Mouse (Mus musculus): ENCODE measurements around the gene Zdhhc5.
A peak's percentile ranks its signal among the peaks of the same experiment; 100 is the strongest.
"Not testable (repeated sequence)": the region's sequence is repeated elsewhere in the genome, so short reads cannot be mapped to it uniquely, and the experiment has no call there.

The Zdhhc5 gene

GRCm38 (mm10) chr2:84734919-84735318 is 19.9 kb upstream of the Zdhhc5 start:
- no peak for DNase-seq (ENCODE audit: extremely low read depth, low read depth)

DNA sequence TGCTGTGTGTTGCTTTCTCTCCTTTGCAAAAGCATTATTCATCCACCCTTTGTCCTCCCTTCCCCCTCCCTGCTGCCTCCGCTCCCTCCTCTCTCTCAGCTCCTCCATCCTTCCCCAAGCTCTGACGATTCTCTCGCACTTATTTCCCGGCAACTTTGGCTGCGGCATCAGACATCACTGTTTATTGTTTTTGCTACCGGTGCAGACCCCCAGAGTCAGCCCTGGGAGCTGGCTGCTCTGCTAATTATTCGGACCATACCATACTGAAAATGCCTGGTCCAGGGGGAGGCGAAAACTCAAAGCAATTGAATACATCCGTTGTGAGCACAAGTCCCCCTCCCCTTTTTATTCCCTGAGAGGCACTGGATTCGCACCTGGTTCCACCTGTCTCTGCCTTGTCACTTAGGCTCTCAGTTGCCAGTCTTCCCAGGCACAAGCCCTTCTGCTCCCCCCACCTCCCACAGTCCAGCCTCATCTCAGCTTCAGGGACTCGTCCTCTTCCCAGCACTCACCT is 19.4 kb upstream of the Zdhhc5 start:
- DNase-seq (ENCODE audit: extremely low read depth, low read depth) = no peak

DNA sequence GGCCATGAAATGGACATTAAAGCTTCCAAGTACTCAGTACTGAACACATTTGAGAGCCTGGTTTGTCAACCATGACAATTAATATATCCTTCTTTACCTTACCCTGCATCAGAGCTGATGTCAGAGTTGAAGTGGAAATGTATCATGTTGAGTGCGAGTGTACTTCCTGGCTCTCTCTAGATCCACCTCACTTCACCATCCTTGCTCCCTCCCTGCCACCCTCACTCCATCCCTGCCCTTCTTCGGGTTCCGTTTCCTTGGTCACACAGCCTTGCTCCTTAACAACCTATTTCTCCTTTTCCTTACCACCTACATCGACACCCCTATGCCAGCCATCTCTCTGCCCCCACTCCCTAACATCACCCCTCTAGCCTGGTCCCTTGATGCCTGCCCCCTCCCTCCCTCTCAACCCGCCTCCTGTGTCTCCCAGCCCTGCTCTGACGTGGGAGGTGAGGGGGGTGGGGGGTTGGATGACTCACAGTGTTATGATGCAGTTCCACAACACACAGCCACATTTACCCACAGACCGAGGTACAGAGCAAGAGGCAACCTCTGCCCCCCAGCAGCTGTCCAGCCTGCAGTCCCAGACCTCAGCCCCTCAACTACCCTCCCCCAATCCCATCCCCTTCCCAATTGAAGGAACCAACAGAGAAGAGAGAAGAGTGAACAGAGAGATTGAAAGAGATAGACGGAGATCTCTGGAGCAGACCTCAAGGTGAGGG is 18.8 kb upstream of the Zdhhc5 start, which contains the start of gene Ypel4:
Gene Ypel4, plus strand, starts transcription at position 480 of the 722 bp plus-strand sequence.
- DNase-seq (ENCODE audit: extremely low read depth, low read depth) = no peak

DNA sequence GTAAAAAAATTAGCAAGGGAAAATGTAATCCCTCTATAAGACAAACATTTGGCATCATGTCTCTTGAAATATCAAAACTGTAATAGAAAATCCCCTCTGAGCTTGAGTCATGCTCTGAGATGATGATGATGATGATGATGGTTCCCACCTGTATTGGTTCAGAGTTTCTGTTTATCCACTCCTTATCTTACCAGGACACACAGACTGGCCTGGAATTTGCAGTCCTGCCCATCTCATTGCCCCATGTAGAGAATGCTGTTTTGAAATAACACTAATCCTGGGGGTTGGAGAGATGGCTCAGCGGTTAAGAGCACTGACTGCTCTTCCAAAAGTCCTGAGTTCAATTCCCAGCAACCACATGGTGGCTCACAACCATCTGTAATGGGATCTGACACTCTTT is 17.4 kb upstream of the Zdhhc5 start:
- DNase-seq (ENCODE audit: extremely low read depth, low read depth) = no peak

- no peak for DNase-seq (ENCODE audit: extremely low read depth, low read depth)
These were observed 16.2 kb upstream of the Zdhhc5 start for GRCm38 (mm10) chr2:84731206-84731605.

- not testable (repeated sequence) for DNase-seq (ENCODE audit: extremely low read depth, low read depth)
These were observed 13.2 kb upstream of the Zdhhc5 start for GRCm38 (mm10) chr2:84728191-84728590.

DNA sequence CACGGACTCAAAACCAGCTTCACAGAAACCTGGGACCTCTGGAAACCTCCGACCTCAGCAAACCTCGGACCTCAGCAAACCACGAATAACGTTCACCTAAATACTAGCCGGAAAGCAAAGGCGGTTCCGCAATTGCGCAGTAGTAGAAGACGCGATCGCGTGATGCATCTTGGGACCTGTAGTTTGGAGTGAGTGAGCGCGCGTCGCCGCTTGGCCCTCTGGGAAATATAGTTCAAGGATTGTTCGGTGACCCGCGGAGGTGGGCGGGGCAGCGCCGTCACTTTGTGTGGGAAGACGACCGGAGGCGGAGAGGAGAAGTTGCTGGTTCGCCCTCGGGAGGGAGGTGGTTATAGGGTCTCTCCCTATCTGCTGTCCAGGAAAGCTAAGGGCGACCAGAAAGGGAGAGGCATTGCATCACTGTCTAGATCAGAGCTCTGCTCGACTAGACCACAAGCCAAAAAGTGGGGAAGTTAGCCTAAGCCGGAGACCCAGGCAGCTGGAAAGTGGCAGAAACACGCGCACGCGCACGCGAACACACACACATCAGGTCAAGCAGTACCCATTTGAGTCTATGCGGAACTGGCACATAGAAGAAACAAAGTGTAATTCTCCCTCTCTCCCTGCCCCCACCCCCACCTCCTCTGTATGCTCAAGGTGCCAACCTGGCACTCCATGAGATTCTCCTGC is 12.3 kb upstream of the Zdhhc5 start, which contains the start of gene Clp1:
Gene Clp1, minus strand, starts transcription at position 179 of the 687 bp plus-strand sequence.
- DNase-seq (ENCODE audit: extremely low read depth, low read depth) = peak; percentile 97

DNA sequence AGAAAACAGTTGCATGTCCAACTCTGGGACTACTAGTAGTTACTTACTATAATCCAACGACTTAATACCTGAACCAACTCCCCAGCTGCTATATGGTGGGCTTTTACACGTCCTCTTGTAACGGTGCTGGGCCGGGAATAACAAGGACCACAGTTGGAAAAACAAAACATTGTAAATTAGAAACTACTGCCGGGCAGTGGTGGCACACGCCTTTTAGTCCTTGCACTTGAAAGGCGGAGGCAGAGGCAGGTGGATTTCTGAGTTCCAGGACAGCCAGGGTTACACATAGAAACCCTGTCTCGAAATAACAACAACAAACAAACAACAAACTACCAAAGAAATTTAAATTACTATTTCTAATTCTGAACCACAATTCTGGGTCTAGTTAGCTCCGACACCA is 11.7 kb upstream of the Zdhhc5 start:
- no peak for DNase-seq (ENCODE audit: extremely low read depth, low read depth)

DNA sequence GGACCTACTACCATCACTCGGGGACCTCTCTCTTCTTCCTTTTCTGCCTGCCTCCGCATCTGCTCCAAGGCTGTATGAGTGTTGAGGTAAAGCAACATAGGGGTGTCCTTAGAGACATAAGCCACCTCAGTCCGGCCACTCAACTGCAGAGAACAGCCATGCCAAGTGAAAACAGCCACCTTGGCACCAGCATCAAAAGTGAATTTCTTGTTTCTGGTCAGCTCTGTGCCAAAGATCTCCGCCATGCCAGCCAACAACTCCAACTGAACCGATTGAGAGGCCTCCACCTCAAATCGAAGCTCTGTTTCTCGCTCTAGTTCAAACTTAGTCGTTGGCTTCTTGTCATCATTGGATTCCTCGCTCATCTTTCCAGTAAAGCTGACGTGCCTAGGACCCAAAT is 10.8 kb upstream of the Zdhhc5 start:
- DNase-seq (ENCODE audit: extremely low read depth, low read depth) = no peak

GRCm38 (mm10) chr2:84723856-84724255 is 8.9 kb upstream of the Zdhhc5 start:
- no peak for DNase-seq (ENCODE audit: extremely low read depth, low read depth)

GRCm38 (mm10) chr2:84721182-84721581 is 6.2 kb upstream of the Zdhhc5 start:
- DNase-seq (ENCODE audit: extremely low read depth, low read depth) = no peak

GRCm38 (mm10) chr2:84720718-84721117 is 5.7 kb upstream of the Zdhhc5 start:
- no peak for DNase-seq (ENCODE audit: extremely low read depth, low read depth)

DNA sequence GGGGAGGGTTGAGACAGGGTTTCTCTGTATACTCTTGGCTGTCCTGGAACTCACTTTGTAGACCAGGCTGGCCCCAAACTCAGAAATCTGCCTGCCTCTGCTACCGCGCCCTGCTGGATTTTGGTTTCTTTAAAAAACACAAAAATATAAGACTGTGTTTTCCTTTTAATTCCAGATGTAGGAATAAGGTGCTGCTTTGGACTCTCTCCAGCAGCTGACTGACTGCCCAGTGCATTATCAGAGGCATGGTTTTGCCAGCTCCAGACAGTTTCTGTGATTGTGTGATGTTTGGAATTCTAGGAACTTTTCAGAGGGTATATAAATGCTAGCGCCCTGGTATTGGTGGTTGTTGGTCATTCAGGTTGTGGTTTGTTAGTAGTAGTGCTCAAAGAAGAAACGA is 2.4 kb upstream of the Zdhhc5 start:
- DNase-seq (ENCODE audit: extremely low read depth, low read depth) = no peak

GRCm38 (mm10) chr2:84716423-84717355 is 1.7 kb upstream of the Zdhhc5 start:
- DNase-seq (ENCODE audit: extremely low read depth, low read depth) = no peak

DNA sequence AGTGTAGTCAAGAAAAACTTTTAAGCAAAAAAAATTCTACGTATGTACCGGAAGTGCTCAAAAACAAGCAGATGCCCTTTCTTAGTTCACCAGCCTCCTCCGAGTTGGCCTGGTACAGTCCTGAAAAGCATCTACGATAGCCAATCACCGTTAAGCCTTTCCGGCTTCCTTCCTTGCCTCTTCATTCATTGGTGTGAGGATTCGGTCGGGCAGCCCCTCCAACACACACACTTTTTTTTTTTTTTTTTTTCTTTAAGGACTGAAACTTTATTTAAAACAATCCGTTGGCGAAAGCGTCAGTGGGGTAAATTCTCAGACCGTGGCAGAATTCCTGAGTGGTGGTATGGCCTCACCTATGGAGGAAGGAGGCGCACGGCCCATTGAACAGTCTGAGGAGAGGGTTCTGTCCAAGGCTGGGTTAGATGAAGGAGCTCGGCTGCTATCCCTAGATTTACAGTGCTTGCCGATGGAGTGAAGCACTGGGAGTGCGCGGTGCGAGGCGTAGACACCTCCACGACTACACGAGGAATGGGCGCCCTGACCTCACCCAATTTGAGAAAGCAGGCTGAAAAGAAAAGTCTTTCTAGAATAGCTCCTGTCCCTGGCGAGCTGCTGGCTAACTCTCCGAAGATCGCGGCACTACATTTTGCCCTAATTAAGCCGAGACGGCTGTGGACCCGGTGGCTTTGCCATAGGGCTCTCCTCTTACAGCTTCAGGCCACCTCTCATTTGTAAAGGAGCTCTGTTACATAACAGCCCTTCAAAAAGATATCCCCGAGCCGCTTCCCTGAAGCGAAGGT is 782 bp upstream of the Zdhhc5 start:
- DNase-seq (ENCODE audit: extremely low read depth, low read depth) = peak; percentile 97

DNA sequence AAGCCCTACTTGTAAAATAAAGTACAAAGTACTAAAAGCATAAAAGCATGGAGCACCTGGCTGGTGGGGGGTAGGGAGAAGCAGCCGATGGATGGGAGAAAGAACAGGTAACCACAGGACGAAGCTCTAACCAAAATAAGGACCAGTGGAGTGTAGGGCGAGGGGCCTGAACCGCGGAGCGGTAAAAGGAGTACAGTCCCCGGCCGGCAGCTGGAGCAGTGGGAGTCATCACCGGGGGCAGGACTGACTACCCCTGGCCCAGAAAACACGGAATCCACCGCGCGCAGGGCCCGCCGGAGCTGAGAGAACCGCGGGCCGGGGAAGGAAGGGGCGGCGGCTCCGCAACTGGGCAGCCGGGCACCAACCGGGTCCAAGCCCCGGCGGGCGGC is 564 bp downstream of the Zdhhc5 start:
- DNase-seq (ENCODE audit: extremely low read depth, low read depth) = no peak

- DNase-seq (ENCODE audit: extremely low read depth, low read depth) = no peak
These were observed 3.1 kb downstream of the Zdhhc5 start for GRCm38 (mm10) chr2:84711898-84712297.

GRCm38 (mm10) chr2:84707523-84707922 is 7.5 kb downstream of the Zdhhc5 start:
- DNase-seq (ENCODE audit: extremely low read depth, low read depth) = no peak

- no peak for DNase-seq (ENCODE audit: extremely low read depth, low read depth)
These were observed 9.7 kb downstream of the Zdhhc5 start for GRCm38 (mm10) chr2:84705295-84705694.

DNA sequence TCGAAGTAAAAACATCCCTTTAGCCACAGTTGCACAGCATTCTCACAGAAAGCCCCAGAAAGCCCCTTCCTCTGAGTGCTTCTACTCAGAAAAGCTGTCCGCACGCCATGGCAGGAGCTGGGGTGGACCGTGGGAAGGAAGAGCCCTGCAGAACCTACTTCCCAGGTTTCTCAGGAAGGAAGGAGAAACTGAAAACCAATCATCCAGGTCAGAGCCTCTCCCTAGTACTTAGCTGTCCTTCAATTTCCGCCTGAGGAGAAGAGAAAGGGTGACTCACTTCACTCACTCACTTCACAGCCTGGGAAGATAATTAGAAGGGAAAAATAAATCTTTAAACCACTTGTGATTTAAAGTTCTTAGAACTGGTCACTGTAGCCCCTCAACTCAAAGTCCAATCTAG is 10.7 kb downstream of the Zdhhc5 start:
- DNase-seq (ENCODE audit: extremely low read depth, low read depth) = no peak

DNA sequence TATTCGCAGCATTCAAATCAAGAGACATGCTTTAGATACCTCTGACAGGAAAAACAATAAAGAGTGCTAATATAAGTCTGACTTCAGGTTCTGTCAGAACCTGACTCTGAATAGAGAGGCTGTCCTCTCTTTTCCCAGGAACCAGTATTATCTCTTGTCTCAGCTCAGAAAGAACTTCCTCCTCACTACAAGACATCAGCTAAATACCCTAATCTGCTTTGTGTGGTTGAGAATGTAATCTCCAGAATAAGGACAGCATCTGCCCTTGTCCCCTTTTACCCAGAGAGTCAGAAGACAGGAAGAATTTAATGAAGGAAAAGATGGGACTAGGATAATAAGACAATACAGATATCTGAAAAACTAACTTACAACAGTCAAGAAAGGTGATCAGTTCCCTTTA is 11.5 kb downstream of the Zdhhc5 start:
- peak; percentile 75 for DNase-seq (ENCODE audit: extremely low read depth, low read depth)

Measured in MEL-GATA-1-ER (cell line).